Mouse (Mus musculus) lung, embryonic 14.5 days (tissue): ENCODE data around the gene Arid1b. TPM values are rescaled to one million over a fixed set of nuclear protein-coding genes. Genes with fewer than 3 reads are reported as not detected.
A peak's percentile ranks its signal among the peaks of the same experiment; 100 is the strongest.

Experiments used
- ATAC-seq: fragments of 200-750 bp; cut with Nextera tagmentation; 2 replicates; pipeline ENCODE4 v1.8.0; 2017; ENCODE audit warnings: mild to moderate bottlenecking, moderate TSS enrichment, moderate library complexity; ENCODE audit not compliant: insufficient read depth
- DNase-seq: peaks from one replicate; pipeline ENCODE4 v3.0.0-alpha.2; 2015
- H3K27ac ChIP-seq: fragments of 300-500 bp; sonication (generic); 2 replicates; pipeline ENCODE4 v1.5.1; 2014; ENCODE audit warnings: low read depth, mild to moderate bottlenecking, moderate library complexity
- H3K27me3 ChIP-seq: fragments of 300-500 bp; sonication (generic); 2 replicates; pipeline ENCODE4 v1.6.1; 2014; ENCODE audit warnings: low read length, control low read depth; ENCODE audit not compliant: insufficient read depth
- H3K36me3 ChIP-seq: fragments of 300-500 bp; sonication (generic); 2 replicates; pipeline ENCODE4 v1.6.1; 2014; ENCODE audit warnings: control low read depth; ENCODE audit not compliant: insufficient read depth
- H3K4me1 ChIP-seq: fragments of 300-500 bp; sonication (generic); 2 replicates; pipeline ENCODE4 v1.6.1; 2014; ENCODE audit warnings: antibody characterized with exemption, control low read depth; ENCODE audit not compliant: insufficient read depth
- H3K4me2 ChIP-seq: fragments of 300-500 bp; sonication (generic); 2 replicates; pipeline ENCODE4 v1.6.1; 2014; ENCODE audit warnings: mild to moderate bottlenecking
- H3K4me3 ChIP-seq: fragments of 300-500 bp; sonication (generic); 2 replicates; pipeline ENCODE4 v1.5.1; 2014; ENCODE audit warnings: low read depth, low read length
- H3K9ac ChIP-seq: fragments of 300-500 bp; sonication (generic); 2 replicates; pipeline ENCODE4 v1.6.1; 2014
- H3K9me3 ChIP-seq: fragments of 300-500 bp; sonication (generic); 2 replicates; pipeline ENCODE4 v1.6.1; 2016; ENCODE audit warnings: low read depth, low read length, control low read depth
- CTCF ChIP-seq: IDR thresholded peaks from 2 replicates; pipeline ENCODE4 v1.5.1; 2016; ENCODE audit warnings: antibody characterized with exemption, low read depth
- WGBS: fragments of 180-500 bp; shearing (Covaris S2); extraction: QIAGEN DNeasy Blood & Tissue Kit; methylation state at CpG from one replicate; pipeline ENCODE4 v1.1.7; 2014; 5-methylcytosine and 5-hydroxymethylcytosine counted together
- polyA plus RNA-seq: library from polyadenylated mRNA; unstranded; fragments of >200 nt; fragmentation: Nextera tagmentation; extraction: Ambion mirVana; gene quantifications from 2 replicates; pipeline ENCODE4 v1.2.1, GENCODE M21; 2014

Gene Arid1b
- polyA plus RNA-seq, 1 experiment from 2014 or later = 17.3 TPM

GRCm38 (mm10) chr17:5261131-5261651 lies 267.1 kb downstream of the Arid1b start:
- no peaks in the 10 kb centered on the region for H3K4me1 ChIP-seq
- no peaks in the 10 kb centered on the region for H3K27me3 ChIP-seq
- no peaks in the 10 kb centered on the region for H3K9me3 ChIP-seq
- TF ChIP-seq CTCF = no peak
- H3K27ac ChIP-seq = no peak overlapping the region
- no peak overlapping the region for H3K9ac ChIP-seq
- WGBS = 63% methylated on average over 8 of the region's 8 CpGs
- no peak for ATAC-seq
- no peak overlapping the region for H3K4me2 ChIP-seq
- H3K4me3 ChIP-seq = no peak overlapping the region
- peaks cover 4% of the 10 kb centered on the region; the same call in 1 of the 2 replicates for H3K36me3 ChIP-seq
- DNase-seq = no peak

- Histone ChIP-seq H3K27ac (no peak overlapping the region), H3K4me2 (no peak overlapping the region), H3K9me3 (no peaks in the 10 kb centered on the region), H3K4me3 (no peak overlapping the region), H3K4me1 (no peaks in the 10 kb centered on the region), H3K36me3 (peaks cover 7% of the 10 kb centered on the region; the same call in 1 of the 2 replicates), H3K27me3 (no peaks in the 10 kb centered on the region), H3K9ac (no peak overlapping the region)
- no peak for TF ChIP-seq CTCF
- 45% methylated on average over 22 of the region's 22 CpGs for WGBS
- peak; percentile 33 for DNase-seq
- peak; percentile 56 for ATAC-seq
Observed at GRCm38 (mm10) chr17:5261874-5262605, 267.9 kb downstream of the Arid1b start.

GRCm38 (mm10) chr17:5262788-5263187 lies 268.7 kb downstream of the Arid1b start:
- no peak for TF ChIP-seq CTCF
- H3K9ac ChIP-seq = no peak overlapping the region
- H3K4me1 ChIP-seq = no peaks in the 10 kb centered on the region
- no peak overlapping the region for H3K27ac ChIP-seq
- H3K4me3 ChIP-seq = no peak overlapping the region
- H3K9me3 ChIP-seq = no peaks in the 10 kb centered on the region
- no peak for DNase-seq
- H3K27me3 ChIP-seq = no peaks in the 10 kb centered on the region
- no peak overlapping the region for H3K4me2 ChIP-seq
- peaks cover 11% of the 10 kb centered on the region; the same call in 1 of the 2 replicates for H3K36me3 ChIP-seq
- ATAC-seq = no peak
- 76% methylated on average over 4 of the region's 4 CpGs for WGBS

DNA sequence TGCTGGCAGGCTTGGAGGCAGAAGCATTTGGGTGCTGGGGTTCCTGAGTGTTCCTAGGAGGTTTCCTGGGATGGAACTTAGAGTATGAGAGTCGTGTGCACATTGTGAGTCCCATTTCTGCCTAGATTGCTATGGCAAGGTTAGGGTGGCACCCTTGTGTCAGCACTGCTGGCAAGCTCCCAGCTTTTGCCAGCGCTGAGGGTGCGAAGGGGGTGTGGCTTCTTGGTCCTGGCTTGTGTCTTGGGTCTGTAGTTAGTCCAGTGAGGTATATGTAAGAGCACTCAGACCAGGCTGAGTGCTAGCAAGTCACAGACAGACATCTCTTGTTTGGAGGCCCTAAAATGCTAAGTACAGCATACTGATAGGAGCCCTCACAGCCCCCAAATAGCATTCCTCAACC lies 270.7 kb downstream of the Arid1b start:
- no peak for TF ChIP-seq CTCF
- DNase-seq = no peak
- H3K27me3 ChIP-seq = no peaks in the 10 kb centered on the region
- H3K36me3 ChIP-seq = peaks cover 11% of the 10 kb centered on the region; the same call in 1 of the 2 replicates
- no peaks in the 10 kb centered on the region for H3K4me1 ChIP-seq
- WGBS = 93% methylated on average over 3 of the region's 3 CpGs
- H3K9ac ChIP-seq = no peak overlapping the region
- H3K27ac ChIP-seq = no peak overlapping the region
- ATAC-seq = no peak
- H3K9me3 ChIP-seq = no peaks in the 10 kb centered on the region
- no peak overlapping the region for H3K4me3 ChIP-seq
- H3K4me2 ChIP-seq = no peak overlapping the region

- Histone ChIP-seq H3K9ac (no peak overlapping the region), H3K27ac (no peak overlapping the region), H3K4me1 (no peaks in the 10 kb centered on the region), H3K4me2 (no peak overlapping the region), H3K27me3 (no peaks in the 10 kb centered on the region), H3K4me3 (no peak overlapping the region), H3K9me3 (no peaks in the 10 kb centered on the region), H3K36me3 (peaks cover 17% of the 10 kb centered on the region; the same call in 1 of the 2 replicates)
- TF ChIP-seq CTCF = no peak
- WGBS = 89% methylated on average over 6 of the region's 6 CpGs
- ATAC-seq (no peak), DNase-seq (no peak)
Observed at GRCm38 (mm10) chr17:5265615-5266014, 271.5 kb downstream of the Arid1b start.

- no peak for DNase-seq
- no peak overlapping the region for H3K4me2 ChIP-seq
- no peaks in the 10 kb centered on the region for H3K4me1 ChIP-seq
- no peak overlapping the region for H3K27ac ChIP-seq
- no peaks in the 10 kb centered on the region for H3K9me3 ChIP-seq
- H3K9ac ChIP-seq = no peak overlapping the region
- TF ChIP-seq CTCF = no peak
- no peak overlapping the region for H3K4me3 ChIP-seq
- H3K36me3 ChIP-seq = peaks cover 17% of the 10 kb centered on the region; the same call in 1 of the 2 replicates
- H3K27me3 ChIP-seq = no peaks in the 10 kb centered on the region
- no peak for ATAC-seq
- 96% methylated on average over 6 of the region's 6 CpGs for WGBS
Observed at GRCm38 (mm10) chr17:5267747-5268146, 273.6 kb downstream of the Arid1b start.

DNA sequence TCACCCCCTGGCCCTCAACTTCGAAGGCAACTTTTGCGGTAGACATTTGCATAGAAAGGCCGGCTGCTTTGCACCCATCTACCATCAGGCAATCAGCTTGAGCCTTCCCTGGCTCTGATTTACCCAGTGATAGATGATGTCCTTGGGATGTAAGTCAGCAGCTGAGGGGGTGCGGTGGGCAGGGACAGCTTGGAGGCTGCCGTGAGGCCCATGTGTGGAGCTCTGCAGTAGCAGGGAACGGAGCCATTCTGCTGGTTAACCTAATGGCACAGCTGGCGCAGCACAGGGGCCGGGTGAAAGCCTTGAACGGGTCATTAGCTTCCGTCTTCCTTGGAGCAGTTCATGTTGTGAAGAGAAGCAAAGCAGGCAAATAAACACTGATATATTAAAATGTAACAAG lies 275.2 kb downstream of the Arid1b start:
- peaks cover 17% of the 10 kb centered on the region; the same call in 1 of the 2 replicates for H3K36me3 ChIP-seq
- H3K27me3 ChIP-seq = no peaks in the 10 kb centered on the region
- H3K4me3 ChIP-seq = no peak overlapping the region
- WGBS = 67% methylated on average over 10 of the region's 10 CpGs
- no peak overlapping the region for H3K4me2 ChIP-seq
- no peak for TF ChIP-seq CTCF
- H3K9me3 ChIP-seq = no peaks in the 10 kb centered on the region
- peak; percentile 62 for ATAC-seq
- peak; percentile 49 for DNase-seq
- no peaks in the 10 kb centered on the region for H3K4me1 ChIP-seq
- H3K27ac ChIP-seq = no peak overlapping the region
- no peak overlapping the region for H3K9ac ChIP-seq
